Mouse (Mus musculus) NIH3T3 (cell line): ENCODE measurements around the gene Tmem169.

ENCODE experiments used
- DNase-seq: peaks from one replicate; pipeline ENCODE4 v3.0.0-alpha.2; 2012; ENCODE audit warnings: low read depth

The Tmem169 gene

DNA sequence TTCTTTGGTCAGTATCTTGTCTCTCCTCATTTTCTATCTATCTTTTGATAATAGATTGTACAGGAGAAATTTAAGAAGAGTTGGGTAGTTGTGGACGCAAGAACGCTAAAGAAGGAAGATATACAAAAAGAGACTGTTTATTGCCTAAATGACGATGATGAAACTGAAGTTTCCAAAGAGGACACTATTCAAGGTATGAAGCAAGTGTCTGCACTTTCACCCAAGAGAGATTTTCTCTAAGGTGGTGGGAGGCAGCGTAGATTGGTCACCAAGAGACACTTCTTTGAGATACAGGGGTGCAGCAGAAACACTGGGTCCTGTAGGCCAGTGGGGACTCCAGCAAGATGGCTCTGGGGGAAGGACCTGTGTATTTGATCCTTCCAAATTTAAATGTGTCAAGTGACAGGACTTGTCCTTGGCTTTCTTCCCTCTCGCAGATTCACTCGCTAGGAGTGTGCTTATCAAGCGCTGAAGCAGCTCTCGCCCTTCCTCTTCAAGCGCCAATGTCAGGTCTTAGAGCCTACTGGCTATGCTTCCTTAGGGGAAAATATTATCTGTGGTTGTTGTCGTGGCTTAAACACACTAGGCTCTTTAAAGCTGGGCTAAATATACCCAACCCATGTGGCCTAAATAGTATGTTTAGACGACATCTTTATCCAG, 42.1 kb downstream of the Tmem169 start:
- no peak for DNase-seq

DNA sequence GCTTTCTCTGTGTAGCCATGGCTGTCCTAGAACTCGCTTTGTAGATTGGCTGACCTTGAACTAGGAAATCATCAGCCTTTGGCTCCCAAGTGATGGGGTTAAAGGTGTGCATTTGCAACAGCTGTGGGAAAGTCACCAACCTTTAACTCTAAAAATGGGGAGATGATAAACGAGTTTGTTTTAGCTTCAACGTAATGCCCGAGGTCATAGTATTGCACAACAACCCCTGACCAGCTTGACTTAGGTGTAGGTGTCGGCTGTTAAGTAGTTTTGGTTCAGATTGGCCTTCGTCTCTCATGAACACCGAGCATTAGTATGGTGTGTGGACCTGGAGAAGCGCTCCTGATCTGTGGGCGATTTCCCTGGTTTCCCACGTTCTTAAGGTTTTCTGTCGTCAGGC, 50.6 kb downstream of the Tmem169 start:
- no peak for DNase-seq

DNA sequence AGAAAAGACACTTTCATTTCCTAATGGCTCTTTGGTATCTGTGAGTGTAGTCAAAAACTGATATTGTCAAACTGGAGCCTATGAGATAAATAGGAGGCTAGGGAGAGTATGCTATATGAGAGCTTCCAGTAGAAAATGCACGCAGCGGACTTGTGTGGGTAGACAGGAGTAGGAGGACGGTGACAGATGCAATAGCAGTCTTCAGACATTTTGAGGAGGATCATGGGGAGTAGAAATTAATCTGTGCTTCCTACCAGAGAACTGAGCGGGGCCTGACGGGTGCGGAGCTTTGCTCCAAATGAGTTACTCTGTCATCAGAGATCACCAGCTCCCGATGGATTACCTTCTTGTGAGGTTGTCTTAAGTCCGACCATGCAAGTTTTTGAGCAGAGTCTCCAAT, 52.6 kb downstream of the Tmem169 start:
- DNase-seq = no peak

DNA sequence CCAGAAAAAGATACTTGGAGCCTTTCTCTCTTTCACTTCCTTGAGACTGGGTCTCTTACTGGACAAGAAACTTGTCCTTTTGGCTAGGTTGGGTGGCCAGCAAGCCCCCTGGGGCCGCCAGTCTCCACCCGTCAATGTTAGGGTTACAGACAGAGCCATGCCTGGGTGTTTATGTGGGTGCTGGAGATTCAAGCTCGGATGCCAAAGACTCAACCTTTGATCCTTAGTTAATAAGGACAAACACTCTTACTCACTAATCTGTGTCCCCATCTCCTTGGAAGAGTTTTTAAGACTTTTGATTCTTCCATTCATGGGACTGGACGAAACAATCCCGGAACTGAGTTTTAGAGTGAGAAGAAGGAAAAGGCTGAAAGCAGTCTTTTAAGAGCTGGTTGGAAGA, 54.2 kb downstream of the Tmem169 start:
- no peak for DNase-seq

DNA sequence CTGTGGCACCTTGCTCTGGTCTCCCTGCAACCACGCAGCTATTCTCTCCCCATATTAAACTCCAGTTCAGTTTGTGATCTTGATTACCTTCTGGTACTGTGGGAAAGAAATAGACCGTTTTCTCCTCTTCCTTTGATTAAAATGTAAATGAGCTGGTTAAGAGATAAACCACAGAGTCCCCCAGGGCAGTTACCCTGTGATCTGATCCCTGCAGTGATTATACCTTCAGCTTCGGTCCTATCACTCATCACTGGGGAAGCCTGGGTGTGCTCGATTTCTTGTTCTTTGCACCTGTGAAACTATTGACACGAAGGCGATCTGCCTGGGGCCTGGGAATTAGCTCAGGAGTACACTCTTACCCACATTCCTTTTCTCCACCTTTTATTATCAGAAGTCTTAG, 63.7 kb downstream of the Tmem169 start:
- DNase-seq = no peak
